Mouse (Mus musculus) small intestine, adult 2 months (tissue): ENCODE data around the gene Amt.

Source experiments
- CTCF ChIP-seq: fragments of 200-500 bp; IDR thresholded peaks from 2 replicates; pipeline ENCODE4 v1.5.1; 2012; ENCODE audit warnings: low read depth, mild to moderate bottlenecking, control low read depth, inconsistent platforms, low read length, moderate library complexity, mixed read lengths; ENCODE audit not compliant: insufficient replicate concordance, insufficient read length; ENCODE audit errors: extremely low read depth
- POLR2A ChIP-seq: fragments of 200-500 bp; IDR thresholded peaks from 2 replicates; pipeline ENCODE4 v1.6.1; 2012; ENCODE audit warnings: low read depth, mild to moderate bottlenecking, control low read depth, inconsistent platforms, low read length, moderate library complexity

DNA sequence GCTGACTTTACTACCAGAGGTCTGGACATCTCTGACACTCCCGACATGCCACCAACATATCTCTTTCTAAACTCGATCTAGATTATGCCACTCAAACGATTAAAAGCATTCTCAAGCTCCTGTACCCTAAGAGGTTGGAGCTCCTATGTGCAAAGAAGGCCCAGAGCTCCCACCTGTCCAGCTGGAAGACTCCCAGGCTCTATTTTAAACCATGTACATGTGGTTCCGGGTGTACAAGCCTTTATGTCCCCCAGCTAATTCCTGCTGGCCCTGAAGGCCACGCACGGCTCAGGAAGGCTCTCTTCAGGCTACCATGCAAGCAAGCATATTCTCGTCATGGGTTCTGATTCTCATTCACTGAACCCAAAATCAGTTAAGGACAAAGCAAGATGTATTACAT lies 34.8 kb upstream of the Amt start:
- no peak for TF ChIP-seq POLR2A
- no peak for TF ChIP-seq CTCF
